Mouse (Mus musculus) neural tube, embryonic 13.5 days (tissue): ENCODE measurements at regions not wholly inside any gene's neighbourhood (a gene's known extent, or its start where the extent isn't known, plus 50 kb on each side); places are given as distances from the start of the nearest gene placed in this dataset.

Experiments
- ATAC-seq: fragments of 200-750 bp; cut with Nextera tagmentation; 2 replicates; pipeline ENCODE4 v1.8.0; 2017; ENCODE audit warnings: low read depth, mild to moderate bottlenecking, moderate TSS enrichment, moderate library complexity
- H3K27ac ChIP-seq: fragments of 300-500 bp; sonication (generic); replicated peaks from 2 replicates; pipeline ENCODE4 v1.5.1; 2015; ENCODE audit warnings: moderate library complexity, mild to moderate bottlenecking, inconsistent platforms
- H3K27me3 ChIP-seq: fragments of 300-500 bp; sonication (generic); 2 replicates; pipeline ENCODE4 v1.6.1; 2015; ENCODE audit warnings: mild to moderate bottlenecking, inconsistent platforms
- H3K36me3 ChIP-seq: fragments of 300-500 bp; sonication (generic); 2 replicates; pipeline ENCODE4 v1.6.1; 2015; ENCODE audit warnings: mild to moderate bottlenecking, inconsistent platforms
- H3K4me1 ChIP-seq: fragments of 300-500 bp; sonication (generic); replicated peaks from 2 replicates; pipeline ENCODE4 v1.6.1; 2015; ENCODE audit warnings: inconsistent platforms
- H3K4me2 ChIP-seq: fragments of 300-500 bp; sonication (generic); 2 replicates; pipeline ENCODE4 v1.6.1; 2015; ENCODE audit warnings: inconsistent platforms, mild to moderate bottlenecking, moderate library complexity
- H3K4me3 ChIP-seq: fragments of 300-500 bp; sonication (generic); 2 replicates; pipeline ENCODE4 v1.5.1; 2015; ENCODE audit warnings: mild to moderate bottlenecking, inconsistent platforms
- H3K9ac ChIP-seq: fragments of 300-500 bp; sonication (generic); 2 replicates; pipeline ENCODE4 v1.6.1; 2015; ENCODE audit warnings: moderate library complexity, mild to moderate bottlenecking, inconsistent platforms
- H3K9me3 ChIP-seq: fragments of 300-500 bp; sonication (generic); 2 replicates; pipeline ENCODE4 v1.6.1; 2016; ENCODE audit warnings: inconsistent platforms
- WGBS: fragments of 180-500 bp; shearing (Covaris S2); methylation state at CpG from one replicate; pipeline ENCODE4 v1.1.7; 2015; 5-methylcytosine and 5-hydroxymethylcytosine counted together

DNA sequence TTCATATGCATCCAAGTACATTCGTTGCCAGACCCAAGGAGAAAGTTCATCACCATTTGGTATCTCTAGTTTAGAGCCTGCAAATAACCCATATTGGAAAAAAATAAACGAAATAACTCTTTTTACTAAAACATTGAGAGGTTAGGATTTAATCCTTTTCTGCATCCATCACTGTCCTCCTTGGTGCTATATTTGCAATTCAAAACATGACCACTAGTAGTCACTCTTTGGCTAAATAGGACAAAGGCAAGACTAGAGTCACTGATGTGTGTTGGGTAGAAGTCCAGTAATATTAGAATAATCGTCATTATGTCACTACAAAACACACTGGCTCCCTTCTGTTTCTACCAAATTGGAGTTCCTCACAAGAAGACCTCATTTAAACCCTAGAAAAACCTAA, 614.0 kb upstream of the Cdh11 start:
- Histone ChIP-seq H3K4me3 (no peak overlapping the region), H3K27ac (no peak overlapping the region), H3K4me2 (no peak overlapping the region), H3K4me1 (peaks cover 5% of the 10 kb centered on the region; the same call in 1 of the 2 replicates), H3K27me3 (no peaks in the 10 kb centered on the region), H3K9me3 (0 out of 2 replicates have a peak, but pooled peaks cover 4% of the 10 kb centered on the region), H3K36me3 (no peaks in the 10 kb centered on the region), H3K9ac (no peak overlapping the region)
- no peak for ATAC-seq
- 88% methylated on average over 3 of the region's 3 CpGs for WGBS

GRCm38 (mm10) chr8:103400143-103400542, 614.7 kb upstream of the Cdh11 start:
- H3K36me3 ChIP-seq = no peaks in the 10 kb centered on the region
- no peak for ATAC-seq
- H3K4me3 ChIP-seq = no peak overlapping the region
- H3K27ac ChIP-seq = no peak overlapping the region
- H3K27me3 ChIP-seq = no peaks in the 10 kb centered on the region
- H3K9me3 ChIP-seq = 0 out of 2 replicates have a peak, but pooled peaks cover 4% of the 10 kb centered on the region
- peaks cover 4% of the 10 kb centered on the region; the same call in 1 of the 2 replicates for H3K4me1 ChIP-seq
- no peak overlapping the region for H3K9ac ChIP-seq
- 79% methylated on average over 1 of the region's 1 CpGs for WGBS
- H3K4me2 ChIP-seq = no peak overlapping the region

GRCm38 (mm10) chr8:103402731-103403130, 617.3 kb upstream of the Cdh11 start:
- H3K4me2 ChIP-seq = no peak overlapping the region
- H3K4me1 ChIP-seq = no peaks in the 10 kb centered on the region
- no peak overlapping the region for H3K9ac ChIP-seq
- no peak overlapping the region for H3K27ac ChIP-seq
- no peaks in the 10 kb centered on the region for H3K36me3 ChIP-seq
- ATAC-seq = no peak
- 82% methylated on average over 3 of the region's 3 CpGs for WGBS
- no peak overlapping the region for H3K4me3 ChIP-seq
- no peaks in the 10 kb centered on the region for H3K27me3 ChIP-seq
- 0 out of 2 replicates have a peak, but pooled peaks cover 4% of the 10 kb centered on the region for H3K9me3 ChIP-seq

DNA sequence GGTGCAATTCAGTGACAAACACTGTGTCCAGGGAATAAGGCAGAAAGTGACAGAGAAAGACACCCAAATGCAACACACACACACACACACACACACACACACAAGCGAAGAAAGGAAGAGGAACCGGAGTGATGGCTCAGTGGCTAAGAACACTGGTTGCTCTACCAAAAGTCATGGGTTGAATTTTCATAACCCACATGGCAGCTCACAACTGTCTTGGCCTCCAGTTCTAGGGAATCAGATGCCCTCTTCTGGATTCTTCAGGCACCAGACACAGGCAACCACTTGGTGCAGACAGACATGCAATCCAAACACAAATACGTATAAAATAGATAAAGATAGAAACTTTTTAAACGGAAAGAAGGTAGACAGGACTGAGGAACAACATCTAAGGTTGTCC, 618.4 kb upstream of the Cdh11 start:
- ATAC-seq = no peak
- Histone ChIP-seq H3K4me3 (no peak overlapping the region), H3K9me3 (0 out of 2 replicates have a peak, but pooled peaks cover 4% of the 10 kb centered on the region), H3K27ac (no peak overlapping the region), H3K4me1 (no peaks in the 10 kb centered on the region), H3K9ac (no peak overlapping the region), H3K27me3 (no peaks in the 10 kb centered on the region), H3K4me2 (no peak overlapping the region), H3K36me3 (no peaks in the 10 kb centered on the region)
- WGBS = 97% methylated on average over 4 of the region's 4 CpGs

DNA sequence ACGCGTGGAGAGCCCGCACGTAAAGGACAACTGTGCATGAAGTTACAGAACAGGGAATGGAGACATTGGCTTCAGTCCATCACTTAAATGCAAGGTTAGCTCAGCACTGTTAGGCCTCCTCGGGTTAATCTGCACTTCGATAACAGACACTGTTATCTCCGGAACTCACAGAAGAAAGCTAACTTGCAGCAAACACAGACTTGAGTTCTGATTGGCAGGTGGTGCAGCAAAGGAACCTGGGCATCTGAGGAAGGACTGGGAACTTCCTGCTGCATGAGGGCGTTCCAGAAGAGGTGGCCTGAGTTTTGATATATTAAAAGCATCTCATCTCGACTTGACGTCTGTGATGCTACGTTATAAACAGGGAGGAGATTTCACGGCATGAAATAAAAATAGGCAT, 620.3 kb upstream of the Cdh11 start:
- H3K27me3 ChIP-seq = no peaks in the 10 kb centered on the region
- 85% methylated on average over 12 of the region's 12 CpGs for WGBS
- H3K4me3 ChIP-seq = no peak overlapping the region
- no peak overlapping the region for H3K4me2 ChIP-seq
- no peak overlapping the region for H3K27ac ChIP-seq
- H3K9ac ChIP-seq = no peak overlapping the region
- 0 out of 2 replicates have a peak, but pooled peaks cover 4% of the 10 kb centered on the region for H3K9me3 ChIP-seq
- ATAC-seq = no peak
- H3K4me1 ChIP-seq = no peaks in the 10 kb centered on the region
- no peaks in the 10 kb centered on the region for H3K36me3 ChIP-seq

DNA sequence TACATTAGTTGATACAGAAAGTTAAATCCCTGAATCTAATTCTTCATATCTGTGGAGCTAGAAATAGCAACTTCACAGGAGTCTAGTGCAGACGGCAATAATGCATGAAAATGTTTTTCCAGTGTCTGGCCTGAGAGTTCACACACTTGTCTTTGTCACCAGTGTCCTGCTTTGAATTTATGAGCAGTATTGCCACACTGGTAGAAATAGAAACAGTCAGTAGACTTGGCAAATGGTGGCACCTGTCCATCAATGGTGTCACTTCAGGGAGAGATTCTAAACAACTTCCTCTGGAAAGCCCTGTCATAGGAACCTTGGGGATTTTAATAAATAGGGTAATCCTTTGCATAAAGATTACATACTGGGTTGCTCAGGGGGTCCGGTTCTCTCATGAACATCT, 621.5 kb upstream of the Cdh11 start:
- H3K9me3 ChIP-seq = no peaks in the 10 kb centered on the region
- H3K4me1 ChIP-seq = no peaks in the 10 kb centered on the region
- no peaks in the 10 kb centered on the region for H3K36me3 ChIP-seq
- H3K27ac ChIP-seq = no peak overlapping the region
- no peak overlapping the region for H3K9ac ChIP-seq
- ATAC-seq = no peak
- WGBS = 81% methylated on average over 2 of the region's 2 CpGs
- no peak overlapping the region for H3K4me3 ChIP-seq
- no peak overlapping the region for H3K4me2 ChIP-seq
- H3K27me3 ChIP-seq = no peaks in the 10 kb centered on the region

DNA sequence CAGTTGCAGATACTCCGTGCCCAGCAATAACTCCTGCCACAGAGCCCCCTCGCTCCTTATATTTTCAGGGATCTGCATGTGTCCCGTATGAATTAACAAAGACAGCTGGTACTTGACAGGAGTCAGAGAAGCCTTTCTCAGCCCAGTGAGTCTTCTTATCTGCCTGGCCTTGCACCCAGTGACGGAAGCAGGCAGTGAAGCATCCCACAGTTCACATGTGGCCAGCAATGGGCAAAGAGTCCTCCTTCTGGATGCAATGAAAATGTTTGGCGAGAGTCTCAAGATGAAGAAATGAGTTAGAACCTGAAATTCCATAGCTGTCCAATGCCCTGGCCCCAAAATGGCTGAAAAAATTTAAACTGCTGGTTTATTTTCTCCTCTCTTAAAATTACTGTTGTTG, 622.2 kb upstream of the Cdh11 start:
- H3K9ac ChIP-seq = no peak overlapping the region
- H3K9me3 ChIP-seq = no peaks in the 10 kb centered on the region
- 76% methylated on average over 5 of the region's 5 CpGs for WGBS
- H3K4me2 ChIP-seq = no peak overlapping the region
- H3K27ac ChIP-seq = no peak overlapping the region
- H3K4me3 ChIP-seq = no peak overlapping the region
- H3K27me3 ChIP-seq = no peaks in the 10 kb centered on the region
- H3K4me1 ChIP-seq = 0 out of 2 replicates have a peak, but pooled peaks cover 3% of the 10 kb centered on the region
- H3K36me3 ChIP-seq = no peaks in the 10 kb centered on the region
- no peak for ATAC-seq

GRCm38 (mm10) chr8:103408411-103408810, 623.0 kb upstream of the Cdh11 start:
- ATAC-seq = no peak
- Histone ChIP-seq H3K4me1 (0 out of 2 replicates have a peak, but pooled peaks cover 6% of the 10 kb centered on the region), H3K36me3 (no peaks in the 10 kb centered on the region), H3K9me3 (no peaks in the 10 kb centered on the region), H3K4me2 (no peak overlapping the region), H3K4me3 (no peak overlapping the region), H3K27ac (no peak overlapping the region), H3K27me3 (no peaks in the 10 kb centered on the region), H3K9ac (no peak overlapping the region)
- WGBS = 77% methylated on average over 3 of the region's 3 CpGs

DNA sequence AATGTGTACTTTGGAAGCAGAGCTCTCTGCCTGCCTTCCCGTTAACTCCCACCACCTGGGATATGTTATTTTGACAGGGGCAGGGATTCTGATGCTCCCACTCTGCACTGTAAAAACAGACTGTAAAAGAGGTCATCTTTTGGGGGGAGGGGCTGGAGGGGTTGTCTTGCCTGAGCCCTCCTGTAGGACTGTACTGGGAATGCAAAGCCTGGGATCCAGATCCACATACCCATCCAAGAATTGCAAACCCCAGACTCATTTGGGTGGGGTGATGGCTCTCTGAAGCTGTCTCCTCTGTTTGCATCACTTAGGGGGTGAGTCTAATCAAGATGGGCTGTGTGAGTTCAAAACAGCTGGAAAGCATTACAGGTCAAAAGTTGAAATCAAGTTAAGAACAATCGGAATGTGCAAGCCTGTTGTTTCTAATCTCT, 623.7 kb upstream of the Cdh11 start:
- 0 out of 2 replicates have a peak, but pooled peaks cover 6% of the 10 kb centered on the region for H3K4me1 ChIP-seq
- no peak overlapping the region for H3K4me3 ChIP-seq
- ATAC-seq = no peak
- H3K36me3 ChIP-seq = no peaks in the 10 kb centered on the region
- H3K4me2 ChIP-seq = no peak overlapping the region
- no peak overlapping the region for H3K9ac ChIP-seq
- H3K27me3 ChIP-seq = no peaks in the 10 kb centered on the region
- no peak overlapping the region for H3K27ac ChIP-seq
- WGBS = 80% methylated on average over 2 of the region's 2 CpGs
- no peaks in the 10 kb centered on the region for H3K9me3 ChIP-seq

- 68% methylated on average over 7 of the region's 7 CpGs for WGBS
- H3K36me3 ChIP-seq = no peaks in the 10 kb centered on the region
- no peak overlapping the region for H3K4me2 ChIP-seq
- no peak for ATAC-seq
- no peak overlapping the region for H3K9ac ChIP-seq
- H3K4me3 ChIP-seq = no peak overlapping the region
- no peaks in the 10 kb centered on the region for H3K27me3 ChIP-seq
- 0 out of 2 replicates have a peak, but pooled peaks cover 6% of the 10 kb centered on the region for H3K4me1 ChIP-seq
- no peak overlapping the region for H3K27ac ChIP-seq
- no peaks in the 10 kb centered on the region for H3K9me3 ChIP-seq
These were observed 627.3 kb upstream of the Cdh11 start for GRCm38 (mm10) chr8:103412731-103413130.

- no peaks in the 10 kb centered on the region for H3K36me3 ChIP-seq
- 70% methylated on average over 11 of the region's 11 CpGs for WGBS
- no peak for ATAC-seq
- no peaks in the 10 kb centered on the region for H3K27me3 ChIP-seq
- H3K27ac ChIP-seq = no peak overlapping the region
- no peak overlapping the region for H3K4me2 ChIP-seq
- H3K9me3 ChIP-seq = no peaks in the 10 kb centered on the region
- H3K4me3 ChIP-seq = no peak overlapping the region
- no peak overlapping the region for H3K9ac ChIP-seq
- H3K4me1 ChIP-seq = 0 out of 2 replicates have a peak, but pooled peaks cover 6% of the 10 kb centered on the region
These were observed 628.4 kb upstream of the Cdh11 start for GRCm38 (mm10) chr8:103413589-103414575.

- Histone ChIP-seq H3K4me2 (no peak overlapping the region), H3K27ac (no peak overlapping the region), H3K9me3 (no peaks in the 10 kb centered on the region), H3K4me1 (no peaks in the 10 kb centered on the region; the same call in 1 of the 2 replicates), H3K4me3 (no peak overlapping the region), H3K36me3 (no peaks in the 10 kb centered on the region), H3K27me3 (no peaks in the 10 kb centered on the region), H3K9ac (no peak overlapping the region)
- ATAC-seq = no peak
- WGBS = 80% methylated on average over 2 of the region's 2 CpGs
These were observed 637.0 kb upstream of the Cdh11 start for GRCm38 (mm10) chr8:103422313-103422973.
